Mouse (Mus musculus): Measurements from ENCODE around the gene Cfap58. TPM values are rescaled to one million over a fixed set of nuclear protein-coding genes. Genes with fewer than 3 reads are reported as not detected.

Gene Cfap58
- total and polyA plus RNA-seq, 3 experiments, result 0.02 to 2.1 (median 1.9) TPM

DNA sequence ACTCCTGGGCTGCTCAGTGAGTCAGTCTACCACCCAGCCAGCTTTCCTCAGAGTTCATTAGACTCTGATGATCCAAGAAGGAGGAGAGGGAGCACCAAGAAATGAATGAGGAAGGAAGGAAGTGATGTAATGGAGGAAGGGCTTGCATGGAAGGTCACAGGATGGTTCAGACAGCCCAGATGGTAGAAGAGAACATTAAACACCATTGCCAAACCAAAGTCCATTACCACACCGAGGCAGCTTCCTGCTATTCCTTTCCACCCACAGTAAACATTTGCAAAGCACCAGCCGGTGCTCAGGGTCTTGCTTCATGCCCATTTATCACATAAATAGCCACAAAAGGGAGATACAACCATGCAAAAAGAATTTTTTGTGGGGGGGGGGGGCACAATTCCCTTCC lies 89.4 kb downstream of the Cfap58 start:
- no peaks in the 10 kb centered on the region for H3K4me1 ChIP-seq (ENCODE audit: control insufficient read depth, insufficient read depth, low read length)
- no peaks in the 10 kb centered on the region for H3K79me2 ChIP-seq (replicated peaks; ENCODE audit: control insufficient read depth, insufficient read depth, low read length)
- H3K27me3 ChIP-seq (ENCODE audit: control insufficient read depth, insufficient read depth, low read length), result no peaks in the 10 kb centered on the region
- TF ChIP-seq EP300 (IDR thresholded peaks at IDR 0.05; ENCODE audit: insufficient read depth, low read depth, low read length) (no peak), CTCF (IDR thresholded peaks at IDR 0.05) (no peak), POLR2A (IDR thresholded peaks at IDR 0.05; ENCODE audit: insufficient read depth, low read depth, low read length) (no peak)
- DNase-seq, result no peak
- H3K4me3 ChIP-seq, result no peak overlapping the region
- no peak overlapping the region for H3K9ac ChIP-seq (ENCODE audit: low read depth, low read length)
- H3K36me3 ChIP-seq (ENCODE audit: control insufficient read depth, insufficient read depth, low read length), result no peaks in the 10 kb centered on the region
- intact Hi-C loops (cut with DNase I), result no loop called here
- no peak overlapping the region for H3K27ac ChIP-seq
- WGBS, result 46% methylated on average over 2 of the region's 2 CpGs

DNA sequence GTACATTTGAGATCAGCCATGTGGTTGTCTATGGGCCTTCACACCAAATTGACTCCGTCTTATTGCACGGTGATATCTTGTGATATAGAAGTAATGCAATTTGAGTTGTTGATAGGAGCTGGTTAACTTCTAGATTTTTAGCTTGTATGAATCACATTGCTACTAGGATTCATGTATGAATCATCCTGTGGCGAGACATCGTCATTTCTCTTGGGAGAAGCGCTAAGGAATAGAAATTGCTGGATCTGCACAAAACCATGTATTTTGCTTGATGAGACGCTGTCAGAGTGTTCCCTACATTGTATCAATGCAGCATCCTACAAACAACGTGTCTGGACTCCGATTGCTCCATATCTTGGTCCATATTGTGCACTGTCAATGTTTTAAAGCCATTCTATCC lies 102.1 kb downstream of the Cfap58 start:
- WGBS, result 70% methylated on average over 8 of the region's 8 CpGs
- Histone ChIP-seq H3K27ac (no peak overlapping the region), H3K4me1 (ENCODE audit: control insufficient read depth, insufficient read depth, low read length) (no peaks in the 10 kb centered on the region), H3K9ac (ENCODE audit: low read depth, low read length) (no peak overlapping the region), H3K79me2 (replicated peaks; ENCODE audit: control insufficient read depth, insufficient read depth, low read length) (no peaks in the 10 kb centered on the region), H3K27me3 (ENCODE audit: control insufficient read depth, insufficient read depth, low read length) (no peaks in the 10 kb centered on the region), H3K36me3 (ENCODE audit: control insufficient read depth, insufficient read depth, low read length) (no peaks in the 10 kb centered on the region), H3K4me3 (no peak overlapping the region)
- intact Hi-C loops (cut with DNase I), result no loop called here
- DNase-seq, result no peak
- TF ChIP-seq CTCF (IDR thresholded peaks at IDR 0.05) (no peak), EP300 (IDR thresholded peaks at IDR 0.05; ENCODE audit: insufficient read depth, low read depth, low read length) (no peak), POLR2A (IDR thresholded peaks at IDR 0.05; ENCODE audit: insufficient read depth, low read depth, low read length) (no peak)

DNA sequence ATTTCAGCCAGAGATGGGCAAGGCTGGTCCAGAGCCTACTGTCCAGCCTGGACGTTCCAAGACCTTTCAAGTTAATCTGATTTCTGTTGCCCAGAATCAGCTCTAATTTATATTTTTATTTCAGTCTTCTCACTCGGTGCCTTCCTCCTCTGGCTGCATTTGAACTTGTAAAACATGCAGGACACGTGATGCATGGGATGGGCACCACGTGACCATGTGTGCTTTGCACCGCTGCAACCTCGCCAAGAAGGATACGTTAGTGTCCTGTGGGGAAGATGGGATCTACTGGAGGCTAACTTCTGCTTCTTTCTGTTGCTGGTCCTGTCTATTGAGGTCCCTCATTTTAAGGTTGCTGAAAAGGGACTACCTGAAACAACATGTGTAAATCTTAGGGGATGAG lies 109.8 kb downstream of the Cfap58 start:
- 78% methylated on average over 7 of the region's 7 CpGs for WGBS
- TF ChIP-seq CTCF (IDR thresholded peaks at IDR 0.05) (no peak), EP300 (IDR thresholded peaks at IDR 0.05; ENCODE audit: insufficient read depth, low read depth, low read length) (no peak), POLR2A (IDR thresholded peaks at IDR 0.05; ENCODE audit: insufficient read depth, low read depth, low read length) (no peak)
- Histone ChIP-seq H3K36me3 (ENCODE audit: control insufficient read depth, insufficient read depth, low read length) (no peaks in the 10 kb centered on the region), H3K4me3 (no peak overlapping the region), H3K9ac (ENCODE audit: low read depth, low read length) (no peak overlapping the region), H3K27ac (no peak overlapping the region), H3K4me1 (ENCODE audit: control insufficient read depth, insufficient read depth, low read length) (no peaks in the 10 kb centered on the region), H3K27me3 (ENCODE audit: control insufficient read depth, insufficient read depth, low read length) (no peaks in the 10 kb centered on the region), H3K79me2 (replicated peaks; ENCODE audit: control insufficient read depth, insufficient read depth, low read length) (no peaks in the 10 kb centered on the region)
- intact Hi-C loops (cut with DNase I), result no loop called here
- DNase-seq, result no peak

DNA sequence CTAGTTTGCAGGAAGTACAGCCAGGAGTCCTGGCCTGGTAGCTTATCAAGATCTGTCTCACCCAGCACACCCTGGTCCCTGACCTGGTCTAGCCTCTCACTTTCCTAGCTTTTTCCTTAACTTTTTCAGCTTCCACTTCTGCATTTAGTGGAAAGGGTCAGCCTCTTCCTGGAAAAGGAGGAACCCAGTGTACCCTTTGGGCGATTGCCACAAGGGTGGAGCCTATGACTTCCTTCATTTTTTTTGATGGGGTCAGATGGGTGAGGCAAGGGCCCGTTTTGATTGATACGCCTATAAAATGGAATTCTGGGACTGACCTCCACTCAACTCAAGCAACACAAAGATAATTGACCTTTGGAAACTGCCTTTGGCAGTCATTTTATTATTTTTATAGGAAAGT lies 111.9 kb downstream of the Cfap58 start:
- Histone ChIP-seq H3K9ac (ENCODE audit: low read depth, low read length) (no peak overlapping the region), H3K27ac (no peak overlapping the region), H3K4me1 (ENCODE audit: control insufficient read depth, insufficient read depth, low read length) (no peaks in the 10 kb centered on the region), H3K79me2 (replicated peaks; ENCODE audit: control insufficient read depth, insufficient read depth, low read length) (no peaks in the 10 kb centered on the region), H3K27me3 (ENCODE audit: control insufficient read depth, insufficient read depth, low read length) (no peaks in the 10 kb centered on the region), H3K36me3 (ENCODE audit: control insufficient read depth, insufficient read depth, low read length) (no peaks in the 10 kb centered on the region), H3K4me3 (no peak overlapping the region)
- 55% methylated on average over 3 of the region's 3 CpGs for WGBS
- intact Hi-C loops (cut with DNase I), result no loop called here
- TF ChIP-seq POLR2A (IDR thresholded peaks at IDR 0.05; ENCODE audit: insufficient read depth, low read depth, low read length) (no peak), EP300 (IDR thresholded peaks at IDR 0.05; ENCODE audit: insufficient read depth, low read depth, low read length) (no peak), CTCF (IDR thresholded peaks at IDR 0.05) (no peak)
- DNase-seq, result peak in 1 of 2 experiments; percentile 6

DNA sequence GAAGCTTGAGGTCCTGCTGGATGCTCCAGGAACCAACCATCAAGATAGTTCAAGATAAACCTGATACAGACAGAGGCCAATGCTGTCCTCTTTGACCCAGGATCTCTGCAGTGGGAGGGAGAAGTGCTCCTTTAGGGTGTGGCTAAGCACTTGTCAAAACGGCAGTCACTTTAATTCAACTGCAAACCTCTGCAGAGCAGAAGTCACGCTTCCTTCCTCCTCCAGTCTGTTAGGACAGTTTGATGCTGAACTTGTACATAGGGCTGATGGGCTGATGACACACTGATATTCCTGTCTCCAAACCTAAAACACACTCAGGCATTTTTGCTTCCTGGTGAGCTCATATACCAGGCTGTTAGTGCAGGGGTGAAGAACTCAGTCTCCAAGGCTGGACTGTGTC lies 125.8 kb downstream of the Cfap58 start:
- Histone ChIP-seq H3K9ac (ENCODE audit: low read depth, low read length) (no peak overlapping the region), H3K36me3 (ENCODE audit: control insufficient read depth, insufficient read depth, low read length) (no peaks in the 10 kb centered on the region), H3K79me2 (replicated peaks; ENCODE audit: control insufficient read depth, insufficient read depth, low read length) (no peaks in the 10 kb centered on the region), H3K4me1 (ENCODE audit: control insufficient read depth, insufficient read depth, low read length) (no peaks in the 10 kb centered on the region), H3K27ac (no peak overlapping the region), H3K4me3 (no peak overlapping the region), H3K27me3 (ENCODE audit: control insufficient read depth, insufficient read depth, low read length) (no peaks in the 10 kb centered on the region)
- 20% methylated on average over 2 of the region's 2 CpGs for WGBS
- intact Hi-C loops (cut with DNase I), result no loop called here
- no peak for DNase-seq
- no peak for TF ChIP-seq POLR2A (IDR thresholded peaks at IDR 0.05; ENCODE audit: insufficient read depth, low read depth, low read length)
- no peak for TF ChIP-seq CTCF (IDR thresholded peaks at IDR 0.05)
- no peak for TF ChIP-seq EP300 (IDR thresholded peaks at IDR 0.05; ENCODE audit: insufficient read depth, low read depth, low read length)

DNA sequence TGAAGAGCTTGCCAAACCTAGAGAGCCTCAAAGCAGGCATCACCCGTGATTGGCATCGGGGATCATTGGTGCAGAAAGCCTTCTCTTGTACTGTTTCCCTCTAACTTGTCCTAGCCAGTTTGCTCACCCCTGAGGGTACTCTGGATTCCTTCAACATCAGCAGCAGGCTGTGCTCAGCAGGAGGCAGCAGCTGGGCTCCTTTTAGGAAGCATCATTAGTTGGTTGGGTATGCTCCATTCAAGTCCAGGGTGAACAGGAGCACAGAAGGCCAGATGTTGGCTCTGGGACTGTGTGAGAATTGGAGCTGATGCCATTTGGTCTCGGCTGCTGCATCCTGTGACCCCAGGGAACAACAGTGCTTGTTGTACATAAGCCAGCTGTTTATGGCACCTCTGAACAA lies 142.2 kb downstream of the Cfap58 start:
- TF ChIP-seq POLR2A (IDR thresholded peaks at IDR 0.05; ENCODE audit: insufficient read depth, low read depth, low read length) (no peak), EP300 (IDR thresholded peaks at IDR 0.05; ENCODE audit: insufficient read depth, low read depth, low read length) (no peak), CTCF (IDR thresholded peaks at IDR 0.05) (no peak)
- no peak for DNase-seq
- intact Hi-C loops (cut with DNase I), result no loop called here
- no peak overlapping the region for H3K4me3 ChIP-seq
- H3K27me3 ChIP-seq (ENCODE audit: control insufficient read depth, insufficient read depth, low read length), result no peaks in the 10 kb centered on the region
- H3K27ac ChIP-seq, result no peak overlapping the region
- no peak overlapping the region for H3K9ac ChIP-seq (ENCODE audit: low read depth, low read length)
- no peaks in the 10 kb centered on the region for H3K36me3 ChIP-seq (ENCODE audit: control insufficient read depth, insufficient read depth, low read length)
- no peaks in the 10 kb centered on the region for H3K79me2 ChIP-seq (replicated peaks; ENCODE audit: control insufficient read depth, insufficient read depth, low read length)
- WGBS, result 58% methylated on average over 3 of the region's 3 CpGs
- H3K4me1 ChIP-seq (ENCODE audit: control insufficient read depth, insufficient read depth, low read length), result no peaks in the 10 kb centered on the region
